Mouse (Mus musculus) myocyte (in vitro differentiated cells): ENCODE measurements around the gene Sipa1l1. TPM values are rescaled to one million over a fixed set of nuclear protein-coding genes. Genes with fewer than 3 reads are reported as not detected.

Experiments used
- H3K27me3 ChIP-seq: one replicate; pipeline ENCODE4 v1.6.1; 2011; ENCODE audit not compliant: control insufficient read depth, insufficient read depth, insufficient read length
- H3K36me3 ChIP-seq: one replicate; pipeline ENCODE4 v1.6.1; 2011; ENCODE audit not compliant: control insufficient read depth, insufficient read depth
- H3K4me2 ChIP-seq: one replicate; pipeline ENCODE4 v1.6.1; 2011; ENCODE audit warnings: low read depth, control low read depth
- H3K4me3 ChIP-seq: one replicate; pipeline ENCODE4 v1.5.1; 2011; ENCODE audit warnings: mild to moderate bottlenecking, control low read depth, moderate library complexity
- H3K79me2 ChIP-seq: one replicate; pipeline ENCODE4 v1.6.1; 2011; ENCODE audit not compliant: control insufficient read depth, insufficient read depth
- H3ac ChIP-seq: one replicate; pipeline ENCODE4 v1.6.1; 2011; ENCODE audit not compliant: control insufficient read depth, insufficient read length
- CEBPB ChIP-seq: IDR thresholded peaks from 2 replicates; pipeline ENCODE4 v1.6.1; 2011; ENCODE audit warnings: mild to moderate bottlenecking, moderate library complexity; ENCODE audit not compliant: poor library complexity, insufficient read depth, severe bottlenecking
- E2F4 ChIP-seq: IDR thresholded peaks from one replicate; pipeline ENCODE4 v1.6.1; 2011; ENCODE audit warnings: mild to moderate bottlenecking, control low read depth, moderate library complexity; ENCODE audit not compliant: insufficient read depth
- MAX ChIP-seq: IDR thresholded peaks from one replicate; pipeline ENCODE4 v1.6.1; 2011; ENCODE audit warnings: low read depth, mild to moderate bottlenecking, control low read depth
- MYOD1 ChIP-seq, 3 experiments: IDR thresholded peaks; one replicate each; pipeline ENCODE4 v1.6.1; 2011; ENCODE audit warnings: control low read depth in 2 of 3, low read depth in 2 of 3, mild to moderate bottlenecking in 2 of 3, moderate library complexity in 1 of 3; ENCODE audit not compliant: insufficient read length in 2 of 3, control insufficient read depth in 1 of 3
- MYOG ChIP-seq, 3 experiments: IDR thresholded peaks; one replicate each; pipeline ENCODE4 v1.6.1; 2011; ENCODE audit warnings: control low read depth in 2 of 3, low read depth in 2 of 3, mild to moderate bottlenecking in 2 of 3; ENCODE audit not compliant: insufficient read length in 2 of 3, control insufficient read depth in 1 of 3, insufficient read depth in 1 of 3
- POLR2A ChIP-seq: IDR thresholded peaks from one replicate; pipeline ENCODE4 v1.6.1; 2011; ENCODE audit warnings: low read depth, mild to moderate bottlenecking, control low read depth, moderate library complexity; ENCODE audit not compliant: insufficient read length
- POLR2AphosphoS2 ChIP-seq: IDR thresholded peaks from one replicate; pipeline ENCODE4 v1.6.1; 2011; ENCODE audit warnings: low read depth, control low read depth; ENCODE audit not compliant: insufficient read length
- REST ChIP-seq: IDR thresholded peaks from one replicate; pipeline ENCODE4 v1.6.1; 2011; ENCODE audit warnings: mild to moderate bottlenecking, control low read depth, moderate library complexity; ENCODE audit not compliant: insufficient read depth, insufficient read length
- SRF ChIP-seq: IDR thresholded peaks from one replicate; pipeline ENCODE4 v1.6.1; 2011; ENCODE audit warnings: low read depth; ENCODE audit not compliant: control insufficient read depth, insufficient read length
- TCF12 ChIP-seq: IDR thresholded peaks from one replicate; pipeline ENCODE4 v1.6.1; 2011; ENCODE audit warnings: mild to moderate bottlenecking, control low read depth; ENCODE audit not compliant: poor library complexity, insufficient read depth, severe bottlenecking
- TCF3 ChIP-seq: IDR thresholded peaks from one replicate; pipeline ENCODE4 v1.6.1; 2011; ENCODE audit warnings: low read depth, control low read depth; ENCODE audit not compliant: insufficient read length
- USF1 ChIP-seq: IDR thresholded peaks from one replicate; pipeline ENCODE4 v1.6.1; 2011; ENCODE audit warnings: low read depth, mild to moderate bottlenecking, control low read depth, moderate library complexity
- polyA plus RNA-seq: library from polyadenylated mRNA; unstranded; fragments of >200 nt; fragmentation: generic; extraction: Trizol; gene quantifications from one replicate; pipeline ENCODE4 v1.2.1, GENCODE M21; 2012; ENCODE audit warnings: missing spikeins

Gene Sipa1l1
- polyA plus RNA-seq, 1 experiment, result 22.5 TPM

DNA sequence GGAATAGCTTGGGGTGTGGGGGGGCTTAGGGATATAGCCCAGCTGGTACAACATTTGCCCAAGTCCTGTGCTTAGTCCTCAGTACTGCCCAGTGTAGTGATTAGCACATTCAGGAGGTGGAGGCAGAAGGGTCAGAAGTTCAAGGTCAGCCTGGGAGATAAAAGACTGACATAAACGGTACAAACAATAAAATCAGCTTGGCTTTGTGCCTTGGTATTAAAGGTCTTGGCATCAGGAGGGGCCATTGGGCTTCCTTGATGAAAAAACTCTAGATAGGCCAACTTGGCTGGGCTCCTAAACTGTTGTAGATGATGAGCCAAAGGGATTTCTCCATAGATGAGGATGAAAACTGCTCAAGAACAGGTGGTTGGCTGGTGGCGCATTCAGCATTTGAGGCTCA is 283.3 kb downstream of the Sipa1l1 start:
- Histone ChIP-seq H3K36me3 (peaks cover under 1% of the 10 kb centered on the region), H3K79me2 (no peaks in the 10 kb centered on the region), H3K4me3 (no peak overlapping the region), H3ac (no peak overlapping the region), H3K27me3 (no peaks in the 10 kb centered on the region), H3K4me2 (no peak overlapping the region)
- TF ChIP-seq REST, result no peak
- no peak for TF ChIP-seq MYOD1 (IDR thresholded peaks at IDR 0.05; ENCODE audit: control insufficient read depth in 1 of 3, insufficient read length in 2 of 3, low read depth in 2 of 3)
- no peak for TF ChIP-seq CEBPB
- no peak for TF ChIP-seq TCF12
- no peak for TF ChIP-seq MYOG (IDR thresholded peaks at IDR 0.05; ENCODE audit: control insufficient read depth in 1 of 3, insufficient read depth in 1 of 3, insufficient read length in 2 of 3, low read depth in 2 of 3)
- TF ChIP-seq POLR2AphosphoS2, result no peak
- no peak for TF ChIP-seq POLR2A
- no peak for TF ChIP-seq TCF3
- no peak for TF ChIP-seq MAX
- TF ChIP-seq SRF, result no peak
- TF ChIP-seq USF1, result no peak
- TF ChIP-seq E2F4, result no peak

DNA sequence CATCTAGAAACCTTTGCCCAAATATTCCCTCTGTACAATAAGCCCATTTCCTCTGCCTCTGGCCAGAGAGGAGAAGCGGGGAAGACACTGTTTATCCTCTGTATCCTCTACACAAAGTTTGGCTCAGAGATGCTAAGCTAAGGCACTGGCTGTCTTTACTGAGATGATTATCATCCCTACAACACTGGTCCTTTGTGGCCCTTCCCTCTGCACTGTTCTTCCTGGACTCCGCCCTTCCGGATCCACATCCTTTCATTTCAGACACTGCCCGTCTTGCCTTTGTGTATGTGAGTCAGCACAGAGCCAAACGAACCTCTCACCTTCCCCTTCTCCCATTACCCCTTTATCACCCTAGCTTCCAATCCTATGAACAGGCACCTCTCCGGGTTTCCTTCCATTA is 285.3 kb downstream of the Sipa1l1 start:
- Histone ChIP-seq H3K27me3 (no peaks in the 10 kb centered on the region), H3K4me3 (no peak overlapping the region), H3K79me2 (no peaks in the 10 kb centered on the region), H3K4me2 (no peak overlapping the region), H3K36me3 (no peaks in the 10 kb centered on the region), H3ac (no peak overlapping the region)
- TF ChIP-seq POLR2AphosphoS2, result no peak
- TF ChIP-seq POLR2A, result no peak
- no peak for TF ChIP-seq E2F4
- no peak for TF ChIP-seq TCF3
- TF ChIP-seq MYOD1 (IDR thresholded peaks at IDR 0.05; ENCODE audit: control insufficient read depth in 1 of 3, insufficient read length in 2 of 3, low read depth in 2 of 3), result no peak
- TF ChIP-seq USF1, result no peak
- no peak for TF ChIP-seq MAX
- no peak for TF ChIP-seq MYOG (IDR thresholded peaks at IDR 0.05; ENCODE audit: control insufficient read depth in 1 of 3, insufficient read depth in 1 of 3, insufficient read length in 2 of 3, low read depth in 2 of 3)
- TF ChIP-seq SRF, result no peak
- no peak for TF ChIP-seq TCF12
- TF ChIP-seq REST, result no peak
- no peak for TF ChIP-seq CEBPB

DNA sequence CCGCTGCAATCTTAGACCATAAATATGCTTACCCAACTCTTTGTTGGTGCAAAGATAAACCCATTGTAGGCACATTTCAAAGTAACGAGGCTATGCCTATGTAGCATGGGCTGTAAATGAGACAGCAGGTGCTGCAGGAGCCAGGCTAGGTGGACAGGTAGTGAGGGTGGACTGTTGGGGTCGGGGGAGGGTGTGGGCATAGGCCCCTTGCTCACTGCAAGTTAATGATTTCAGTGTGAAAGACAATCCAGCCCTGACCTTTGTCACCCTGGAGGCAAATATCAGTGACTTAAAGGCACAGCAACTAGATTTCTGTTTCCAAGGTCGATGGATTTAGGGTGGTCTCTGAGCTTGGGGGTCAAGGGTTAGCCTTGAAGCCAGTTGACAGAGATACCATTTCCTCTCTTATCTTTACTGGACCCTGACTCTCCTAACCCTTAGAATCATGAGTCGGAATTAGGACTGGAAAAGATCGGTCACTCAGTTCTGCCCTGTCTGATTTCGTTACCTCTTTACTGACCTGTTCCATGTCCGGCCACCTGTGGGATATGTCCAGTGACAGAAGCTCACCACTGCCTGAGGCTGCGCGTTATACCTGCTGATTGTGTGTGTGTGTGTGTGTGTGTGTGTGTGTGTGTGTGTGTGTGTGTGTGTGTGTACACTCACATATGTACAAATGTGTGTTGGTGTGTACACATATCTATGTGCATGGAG is 286.7 kb downstream of the Sipa1l1 start:
- Histone ChIP-seq H3K4me2 (no peak overlapping the region), H3ac (no peak overlapping the region), H3K36me3 (no peaks in the 10 kb centered on the region), H3K27me3 (no peaks in the 10 kb centered on the region), H3K4me3 (no peak overlapping the region), H3K79me2 (no peaks in the 10 kb centered on the region)
- TF ChIP-seq MYOG (IDR thresholded peaks at IDR 0.05; ENCODE audit: control insufficient read depth in 1 of 3, insufficient read depth in 1 of 3, insufficient read length in 2 of 3, low read depth in 2 of 3), result no peak
- TF ChIP-seq TCF3, result no peak
- TF ChIP-seq POLR2A, result no peak
- no peak for TF ChIP-seq E2F4
- TF ChIP-seq MAX, result no peak
- TF ChIP-seq TCF12, result no peak
- no peak for TF ChIP-seq POLR2AphosphoS2
- TF ChIP-seq REST, result no peak
- no peak for TF ChIP-seq USF1
- TF ChIP-seq MYOD1 (IDR thresholded peaks at IDR 0.05; ENCODE audit: control insufficient read depth in 1 of 3, insufficient read length in 2 of 3, low read depth in 2 of 3), result no peak
- TF ChIP-seq CEBPB, result no peak
- TF ChIP-seq SRF, result no peak

DNA sequence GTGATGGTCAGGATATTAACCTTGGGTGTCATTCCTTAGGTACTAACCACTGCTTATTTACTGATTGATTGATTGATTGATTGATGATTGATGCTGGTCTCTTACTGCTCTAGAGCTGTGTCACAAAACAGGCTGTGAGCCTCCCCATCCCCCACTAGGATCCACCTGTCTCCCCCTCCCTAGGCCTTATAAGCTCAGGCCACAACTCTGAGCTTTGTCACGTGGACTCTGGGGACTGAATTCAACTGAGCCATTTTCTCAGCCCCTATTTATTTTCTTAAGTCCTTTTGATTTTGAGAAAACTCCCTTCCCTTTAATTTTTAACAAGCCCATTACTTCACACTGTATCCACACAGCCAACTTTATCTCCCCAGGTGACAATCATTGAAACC is 287.3 kb downstream of the Sipa1l1 start:
- no peak overlapping the region for H3K4me2 ChIP-seq
- H3K79me2 ChIP-seq, result no peaks in the 10 kb centered on the region
- no peaks in the 10 kb centered on the region for H3K36me3 ChIP-seq
- H3K27me3 ChIP-seq, result no peaks in the 10 kb centered on the region
- no peak overlapping the region for H3ac ChIP-seq
- H3K4me3 ChIP-seq, result no peak overlapping the region
- no peak for TF ChIP-seq SRF
- TF ChIP-seq REST, result no peak
- TF ChIP-seq MYOD1 (IDR thresholded peaks at IDR 0.05; ENCODE audit: control insufficient read depth in 1 of 3, insufficient read length in 2 of 3, low read depth in 2 of 3), result no peak
- no peak for TF ChIP-seq MAX
- TF ChIP-seq USF1, result no peak
- TF ChIP-seq CEBPB, result no peak
- no peak for TF ChIP-seq TCF12
- TF ChIP-seq MYOG (IDR thresholded peaks at IDR 0.05; ENCODE audit: control insufficient read depth in 1 of 3, insufficient read depth in 1 of 3, insufficient read length in 2 of 3, low read depth in 2 of 3), result no peak

DNA sequence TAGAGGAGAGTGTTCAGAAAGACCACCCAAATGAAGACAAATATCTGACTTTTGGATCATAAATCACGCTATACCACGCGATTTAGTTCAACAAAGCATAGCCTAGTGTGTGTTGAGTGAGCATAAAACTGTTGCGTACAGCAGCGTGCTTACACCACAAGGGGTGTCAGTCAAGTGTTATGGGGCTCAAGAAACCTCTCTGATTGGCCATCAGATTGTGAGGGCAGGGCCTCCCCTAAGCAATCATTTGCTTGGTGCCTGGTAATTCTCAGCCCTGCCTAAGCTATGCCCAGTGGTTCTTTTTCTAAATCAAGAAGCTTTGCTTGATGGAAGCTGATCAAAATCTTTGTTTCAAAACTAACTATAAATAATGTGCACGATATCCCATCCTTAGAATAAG is 288.5 kb downstream of the Sipa1l1 start:
- no peak overlapping the region for H3K4me2 ChIP-seq
- TF ChIP-seq MYOG (IDR thresholded peaks at IDR 0.05; ENCODE audit: control insufficient read depth in 1 of 3, insufficient read depth in 1 of 3, insufficient read length in 2 of 3, low read depth in 2 of 3), result no peak
- TF ChIP-seq REST, result no peak
- TF ChIP-seq SRF, result no peak
- no peak for TF ChIP-seq POLR2A
- H3ac ChIP-seq, result no peak overlapping the region
- no peaks in the 10 kb centered on the region for H3K79me2 ChIP-seq
- H3K4me3 ChIP-seq, result no peak overlapping the region
- no peaks in the 10 kb centered on the region for H3K27me3 ChIP-seq
- no peaks in the 10 kb centered on the region for H3K36me3 ChIP-seq
